Mouse (Mus musculus) liver, embryonic 12.5 days (tissue): ENCODE measurements at regions not wholly inside any gene's neighbourhood (a gene's known extent, or its start where the extent isn't known, plus 50 kb on each side); places are given as distances from the start of the nearest gene placed in this dataset.
"Not testable (repeated sequence)": the region's sequence is repeated elsewhere in the genome, so short reads cannot be mapped to it uniquely, and the experiment has no call there.

ENCODE experiments used
- ATAC-seq: fragments of 200-750 bp; cut with Nextera tagmentation; 2 replicates; pipeline ENCODE4 v1.8.0; 2017; ENCODE audit warnings: moderate number of reproducible peaks, mild to moderate bottlenecking, moderate library complexity
- H3K27ac ChIP-seq: fragments of 300-500 bp; sonication (generic); 2 replicates; pipeline ENCODE4 v1.5.1; 2016; ENCODE audit warnings: mild to moderate bottlenecking
- H3K27me3 ChIP-seq: fragments of 300-500 bp; sonication (generic); replicated peaks from 2 replicates; pipeline ENCODE4 v1.6.1; 2016; ENCODE audit warnings: mild to moderate bottlenecking, moderate library complexity
- H3K36me3 ChIP-seq: fragments of 300-500 bp; sonication (generic); 2 replicates; pipeline ENCODE4 v1.6.1; 2016; ENCODE audit warnings: mild to moderate bottlenecking, moderate library complexity
- H3K4me1 ChIP-seq: fragments of 300-500 bp; sonication (generic); 2 replicates; pipeline ENCODE4 v1.6.1; 2016
- H3K4me2 ChIP-seq: fragments of 300-500 bp; sonication (generic); 2 replicates; pipeline ENCODE4 v1.6.1; 2016; ENCODE audit warnings: mild to moderate bottlenecking, moderate library complexity
- H3K4me3 ChIP-seq: fragments of 300-500 bp; sonication (generic); 2 replicates; pipeline ENCODE4 v1.5.1; 2016; ENCODE audit warnings: mild to moderate bottlenecking, moderate library complexity
- H3K9ac ChIP-seq: fragments of 300-500 bp; sonication (generic); 2 replicates; pipeline ENCODE4 v1.6.1; 2016; ENCODE audit warnings: mild to moderate bottlenecking, moderate library complexity
- H3K9me3 ChIP-seq: fragments of 300-500 bp; sonication (generic); replicated peaks from 2 replicates; pipeline ENCODE4 v1.6.1; 2016; ENCODE audit warnings: mild to moderate bottlenecking, moderate library complexity
- WGBS: fragments of 180-500 bp; shearing (Covaris S2); methylation state at CpG from one replicate; pipeline ENCODE4 v1.1.7; 2016; ENCODE audit not compliant: insufficient replicate concordance; 5-methylcytosine and 5-hydroxymethylcytosine counted together

GRCm38 (mm10) chr8:17948053-17948834, 1029.8 kb downstream of the Defb40 start:
- Histone ChIP-seq H3K36me3 (no peaks in the 10 kb centered on the region), H3K9me3 (no peaks in the 10 kb centered on the region), H3K27me3 (no peaks in the 10 kb centered on the region), H3K4me3 (no peak overlapping the region), H3K27ac (no peak overlapping the region), H3K4me1 (no peaks in the 10 kb centered on the region), H3K9ac (no peak overlapping the region), H3K4me2 (no peak overlapping the region)
- WGBS: 75% methylated on average over 22 of the region's 22 CpGs
- no peak for ATAC-seq

DNA sequence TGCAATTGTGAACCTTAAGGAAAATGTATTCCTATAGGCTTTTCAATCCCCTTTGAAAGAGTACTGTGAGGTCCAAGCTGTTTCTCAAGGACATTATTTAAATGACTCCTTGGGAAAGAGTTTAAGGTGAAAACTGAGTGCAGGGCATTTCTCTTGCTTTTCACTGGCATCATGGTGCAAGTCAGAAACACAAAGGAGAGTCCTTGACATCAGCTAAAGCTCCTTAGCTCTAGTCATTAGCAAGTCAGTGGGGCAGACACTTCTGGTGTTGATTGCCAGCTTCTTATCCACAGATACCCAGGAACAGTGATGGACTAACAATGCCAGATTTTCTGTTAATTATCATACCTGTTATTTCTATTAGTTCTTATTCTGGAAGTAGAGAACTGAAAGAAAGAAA, 1043.4 kb downstream of the Defb40 start:
- H3K4me3 ChIP-seq: no peak overlapping the region
- no peak overlapping the region for H3K4me2 ChIP-seq
- no peak for ATAC-seq
- H3K9ac ChIP-seq: no peak overlapping the region
- no peaks in the 10 kb centered on the region for H3K9me3 ChIP-seq
- H3K27me3 ChIP-seq: no peaks in the 10 kb centered on the region
- H3K4me1 ChIP-seq: no peaks in the 10 kb centered on the region
- no peak overlapping the region for H3K27ac ChIP-seq
- H3K36me3 ChIP-seq: no peaks in the 10 kb centered on the region

GRCm38 (mm10) chr8:17909316-17909715, 1068.7 kb downstream of the Defb40 start:
- ATAC-seq: no peak
- Histone ChIP-seq H3K4me1 (no peaks in the 10 kb centered on the region), H3K36me3 (no peaks in the 10 kb centered on the region), H3K27me3 (no peaks in the 10 kb centered on the region), H3K4me3 (no peak overlapping the region), H3K9me3 (no peaks in the 10 kb centered on the region), H3K27ac (no peak overlapping the region), H3K9ac (no peak overlapping the region), H3K4me2 (no peak overlapping the region)
- 77% methylated on average over 15 of the region's 15 CpGs for WGBS

GRCm38 (mm10) chr8:17888598-17888997, 1089.5 kb downstream of the Defb40 start:
- not testable (repeated sequence) for H3K4me1 ChIP-seq, ATAC-seq
- WGBS: 57% methylated on average over 5 of the region's 5 CpGs

DNA sequence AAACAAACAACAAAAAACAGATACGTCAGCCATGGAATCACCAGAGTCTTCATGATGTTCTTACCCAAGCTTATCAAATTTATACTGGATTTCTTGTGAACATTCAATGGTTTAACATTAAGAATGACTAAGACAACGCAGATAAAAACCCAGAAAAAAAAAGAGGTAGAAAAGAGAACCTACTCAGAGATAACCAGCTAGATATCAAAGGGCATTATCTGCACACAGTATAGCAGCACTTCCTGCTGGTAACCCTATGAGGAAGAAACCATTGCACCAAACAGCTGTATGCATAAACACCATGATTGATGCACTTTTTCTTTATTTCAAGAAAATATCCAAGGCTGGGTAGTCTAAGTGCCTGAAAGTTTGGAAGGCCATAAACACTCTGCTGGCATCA, 1114.7 kb downstream of the Defb40 start:
- WGBS: 61% methylated on average over 2 of the region's 2 CpGs
- Histone ChIP-seq H3K27ac (no peak overlapping the region), H3K27me3 (no peaks in the 10 kb centered on the region), H3K4me2 (no peak overlapping the region), H3K36me3 (no peaks in the 10 kb centered on the region), H3K9me3 (no peaks in the 10 kb centered on the region), H3K4me3 (no peak overlapping the region), H3K9ac (no peak overlapping the region), H3K4me1 (no peaks in the 10 kb centered on the region)
- no peak for ATAC-seq

More at GRCm38 (mm10) chr8:17888598-17888997, 1089.5 kb downstream of the Defb40 start:
- H3K9me3 ChIP-seq, H3K4me2 ChIP-seq, H3K27me3 ChIP-seq, H3K27ac ChIP-seq, H3K36me3 ChIP-seq, H3K9ac ChIP-seq, H3K4me3 ChIP-seq: not testable (repeated sequence)
